Mouse (Mus musculus) neural tube, embryonic 14.5 days (tissue): ENCODE results near the gene Fam227a. TPM values are rescaled to one million over a fixed set of nuclear protein-coding genes. Genes with fewer than 3 reads are reported as not detected.
"Not testable (repeated sequence)": the region's sequence is repeated elsewhere in the genome, so short reads cannot be mapped to it uniquely, and the experiment has no call there.

Experiments
- ATAC-seq: fragments of 200-750 bp; cut with Nextera tagmentation; 2 replicates; pipeline ENCODE4 v1.8.0; 2017; ENCODE audit warnings: low read depth, mild to moderate bottlenecking, moderate TSS enrichment, moderate library complexity
- H3K27ac ChIP-seq: fragments of 300-500 bp; sonication (generic); 2 replicates; pipeline ENCODE4 v1.5.1; 2014; ENCODE audit warnings: low read depth, mild to moderate bottlenecking, control low read depth, low read length, moderate library complexity, mixed read lengths
- H3K27me3 ChIP-seq: fragments of 300-500 bp; sonication (generic); 2 replicates; pipeline ENCODE4 v1.6.1; 2014; ENCODE audit warnings: low read length; ENCODE audit not compliant: control insufficient read depth, insufficient read depth
- H3K36me3 ChIP-seq: fragments of 300-500 bp; sonication (generic); 2 replicates; pipeline ENCODE4 v1.6.1; 2014; ENCODE audit warnings: low read length, mixed read lengths; ENCODE audit not compliant: control insufficient read depth, insufficient read depth
- H3K4me1 ChIP-seq: fragments of 300-500 bp; sonication (generic); 2 replicates; pipeline ENCODE4 v1.6.1; 2014; ENCODE audit warnings: low read length; ENCODE audit not compliant: control insufficient read depth, insufficient read depth
- H3K4me2 ChIP-seq: fragments of 300-500 bp; sonication (generic); 2 replicates; pipeline ENCODE4 v1.6.1; 2014; ENCODE audit warnings: mild to moderate bottlenecking, low read depth, low read length, control low read depth
- H3K4me3 ChIP-seq: fragments of 300-500 bp; sonication (generic); 2 replicates; pipeline ENCODE4 v1.5.1; 2014; ENCODE audit warnings: low read depth, low read length, control low read depth, mixed read lengths
- H3K9ac ChIP-seq: fragments of 300-500 bp; sonication (generic); replicated peaks from 2 replicates; pipeline ENCODE4 v1.6.1; 2014; ENCODE audit warnings: low read depth, mild to moderate bottlenecking, control low read depth, low read length, mixed read lengths
- H3K9me3 ChIP-seq: fragments of 300-500 bp; sonication (generic); 2 replicates; pipeline ENCODE4 v1.6.1; 2016; ENCODE audit warnings: low read length; ENCODE audit not compliant: control insufficient read depth
- WGBS: fragments of 180-500 bp; shearing (Covaris S2); extraction: QIAGEN DNeasy Blood & Tissue Kit; methylation state at CpG from one replicate; pipeline ENCODE4 v1.1.7; 2014; 5-methylcytosine and 5-hydroxymethylcytosine counted together
- polyA plus RNA-seq: library from polyadenylated mRNA; unstranded; fragments of >200 nt; fragmentation: Nextera tagmentation; extraction: Ambion mirVana; gene quantifications from 2 replicates; pipeline ENCODE4 v1.2.1, GENCODE M21; 2014

Gene Fam227a
- polyA plus RNA-seq, 1 experiment from 2014 or later: 7.8 TPM

GRCm38 (mm10) chr15:79686046-79686869 is 27.5 kb upstream of the Fam227a start:
- Histone ChIP-seq H3K9ac (peak overlapping the region; percentile 88), H3K4me3 (peak overlapping the region; percentile 91), H3K27ac (no peak overlapping the region), H3K4me1 (peaks cover 47% of the 10 kb centered on the region), H3K27me3 (no peaks in the 10 kb centered on the region), H3K9me3 (no peaks in the 10 kb centered on the region), H3K4me2 (peak overlapping the region; percentile 71), H3K36me3 (no peaks in the 10 kb centered on the region)
- ATAC-seq: no peak
- 20% methylated on average over 15 of the region's 15 CpGs for WGBS

GRCm38 (mm10) chr15:79685141-79685641 is 26.4 kb upstream of the Fam227a start:
- Histone ChIP-seq H3K9me3 (no peaks in the 10 kb centered on the region), H3K4me1 (peaks cover 47% of the 10 kb centered on the region), H3K27ac (no peak overlapping the region), H3K36me3 (no peaks in the 10 kb centered on the region), H3K4me2 (peak overlapping the region; percentile 71), H3K4me3 (peak overlapping the region; percentile 91), H3K27me3 (no peaks in the 10 kb centered on the region), H3K9ac (0 out of 2 replicates have a peak overlapping the region, but pooled peaks have one; percentile 34)
- no peak for ATAC-seq
- 46% methylated on average over 6 of the region's 6 CpGs for WGBS

- Histone ChIP-seq H3K4me1 (peaks cover 42% of the 10 kb centered on the region), H3K4me3 (peak overlapping the region; percentile 13; the same call in 1 of the 2 replicates), H3K27me3 (no peaks in the 10 kb centered on the region), H3K36me3 (no peaks in the 10 kb centered on the region), H3K4me2 (peak overlapping the region; percentile 71), H3K9ac (0 out of 2 replicates have a peak overlapping the region, but pooled peaks have one; percentile 2), H3K9me3 (no peaks in the 10 kb centered on the region), H3K27ac (no peak overlapping the region)
- no peak for ATAC-seq
- WGBS: 85% methylated on average over 6 of the region's 6 CpGs
These were observed 25.9 kb upstream of the Fam227a start for GRCm38 (mm10) chr15:79684616-79685015.

- 80% methylated on average over 19 of the region's 19 CpGs for WGBS
- no peaks in the 10 kb centered on the region for H3K9me3 ChIP-seq
- peak overlapping the region; percentile 13; the same call in 1 of the 2 replicates for H3K4me3 ChIP-seq
- no peaks in the 10 kb centered on the region for H3K27me3 ChIP-seq
- H3K27ac ChIP-seq: no peak overlapping the region
- H3K36me3 ChIP-seq: no peaks in the 10 kb centered on the region
- peak overlapping the region; percentile 71 for H3K4me2 ChIP-seq
- no peak for ATAC-seq
- peaks cover 41% of the 10 kb centered on the region for H3K4me1 ChIP-seq
- H3K9ac ChIP-seq: 0 out of 2 replicates have a peak overlapping the region, but pooled peaks have one; percentile 2
These were observed 25.1 kb upstream of the Fam227a start for GRCm38 (mm10) chr15:79683707-79684465.

- H3K4me3 ChIP-seq: no peak overlapping the region
- no peaks in the 10 kb centered on the region for H3K27me3 ChIP-seq
- 0 out of 2 replicates have a peak overlapping the region, but pooled peaks have one; percentile 14 for H3K4me2 ChIP-seq
- H3K9ac ChIP-seq: no peak overlapping the region
- no peak overlapping the region for H3K27ac ChIP-seq
- WGBS: 94% methylated on average over 6 of the region's 6 CpGs
- no peaks in the 10 kb centered on the region for H3K9me3 ChIP-seq
- no peaks in the 10 kb centered on the region for H3K36me3 ChIP-seq
- peaks cover 41% of the 10 kb centered on the region for H3K4me1 ChIP-seq
- ATAC-seq: no peak
These were observed 24.4 kb upstream of the Fam227a start for GRCm38 (mm10) chr15:79683146-79683545.

- 93% methylated on average over 4 of the region's 4 CpGs for WGBS
- H3K36me3 ChIP-seq: no peaks in the 10 kb centered on the region
- H3K9ac ChIP-seq: no peak overlapping the region
- no peaks in the 10 kb centered on the region for H3K27me3 ChIP-seq
- H3K4me3 ChIP-seq: no peak overlapping the region
- no peaks in the 10 kb centered on the region for H3K9me3 ChIP-seq
- no peak for ATAC-seq
- H3K4me2 ChIP-seq: no peak overlapping the region
- H3K4me1 ChIP-seq: peaks cover 41% of the 10 kb centered on the region
- no peak overlapping the region for H3K27ac ChIP-seq
These were observed 23.2 kb upstream of the Fam227a start for GRCm38 (mm10) chr15:79681973-79682372.

- H3K27ac ChIP-seq: no peak overlapping the region
- no peak overlapping the region for H3K4me3 ChIP-seq
- no peaks in the 10 kb centered on the region for H3K9me3 ChIP-seq
- ATAC-seq: no peak
- peaks cover 5% of the 10 kb centered on the region; the same call in 1 of the 2 replicates for H3K4me1 ChIP-seq
- no peak overlapping the region for H3K9ac ChIP-seq
- no peak overlapping the region for H3K4me2 ChIP-seq
- peaks cover 25% of the 10 kb centered on the region for H3K36me3 ChIP-seq
- WGBS: 82% methylated on average over 2 of the region's 2 CpGs
- H3K27me3 ChIP-seq: no peaks in the 10 kb centered on the region
These were observed 19.2 kb upstream of the Fam227a start for GRCm38 (mm10) chr15:79677936-79678335.

- not testable (repeated sequence) for H3K9ac ChIP-seq
- WGBS: 86% methylated on average over 11 of the region's 11 CpGs
These were observed 13.1 kb upstream of the Fam227a start for GRCm38 (mm10) chr15:79671828-79672348.

More at GRCm38 (mm10) chr15:79671828-79672348, 13.1 kb upstream of the Fam227a start:
- not testable (repeated sequence) for H3K27ac ChIP-seq, H3K27me3 ChIP-seq, H3K9me3 ChIP-seq, H3K4me1 ChIP-seq, ATAC-seq
- peaks cover 33% of the 10 kb centered on the region for H3K36me3 ChIP-seq
- peak overlapping the region; percentile 59 for H3K4me2 ChIP-seq
- peak overlapping the region; percentile 79; the same call in 1 of the 2 replicates for H3K4me3 ChIP-seq
